Mouse (Mus musculus): ENCODE measurements around the gene Olfr887.

DNA sequence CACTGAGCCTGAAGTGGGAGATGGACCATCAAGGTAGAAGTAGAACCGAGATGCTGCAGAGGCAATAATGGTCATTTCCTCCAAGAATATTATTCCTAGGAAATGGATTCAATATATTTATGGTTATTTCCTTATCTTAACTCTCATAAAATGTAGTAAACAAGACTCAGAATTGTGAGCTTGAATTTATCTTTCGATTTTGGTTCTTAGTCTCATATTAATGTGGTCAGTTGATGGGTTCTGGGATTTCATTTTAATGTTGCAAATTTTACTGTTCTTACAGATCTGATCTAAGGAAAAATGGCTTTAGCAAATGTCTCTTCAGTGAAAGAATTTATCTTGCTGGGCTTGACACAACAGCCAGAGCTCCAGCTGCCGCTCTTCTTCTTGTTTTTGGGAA is 22.9 kb upstream of the Olfr887 start, which contains the start of gene Olfr885:
- TF ChIP-seq EP300 (optimal IDR thresholded peaks at IDR 0.05) = no peak
- no peak for TF ChIP-seq CTCF (IDR thresholded peaks at IDR 0.05; ENCODE audit: low read depth)

Measured in stomach, postnatal 0 days (tissue).